Mouse (Mus musculus): ENCODE measurements around the gene Gtf2ird1.
"Not testable (repeated sequence)": the region's sequence is repeated elsewhere in the genome, so short reads cannot be mapped to it uniquely, and the experiment has no call there.

Gene Gtf2ird1

DNA sequence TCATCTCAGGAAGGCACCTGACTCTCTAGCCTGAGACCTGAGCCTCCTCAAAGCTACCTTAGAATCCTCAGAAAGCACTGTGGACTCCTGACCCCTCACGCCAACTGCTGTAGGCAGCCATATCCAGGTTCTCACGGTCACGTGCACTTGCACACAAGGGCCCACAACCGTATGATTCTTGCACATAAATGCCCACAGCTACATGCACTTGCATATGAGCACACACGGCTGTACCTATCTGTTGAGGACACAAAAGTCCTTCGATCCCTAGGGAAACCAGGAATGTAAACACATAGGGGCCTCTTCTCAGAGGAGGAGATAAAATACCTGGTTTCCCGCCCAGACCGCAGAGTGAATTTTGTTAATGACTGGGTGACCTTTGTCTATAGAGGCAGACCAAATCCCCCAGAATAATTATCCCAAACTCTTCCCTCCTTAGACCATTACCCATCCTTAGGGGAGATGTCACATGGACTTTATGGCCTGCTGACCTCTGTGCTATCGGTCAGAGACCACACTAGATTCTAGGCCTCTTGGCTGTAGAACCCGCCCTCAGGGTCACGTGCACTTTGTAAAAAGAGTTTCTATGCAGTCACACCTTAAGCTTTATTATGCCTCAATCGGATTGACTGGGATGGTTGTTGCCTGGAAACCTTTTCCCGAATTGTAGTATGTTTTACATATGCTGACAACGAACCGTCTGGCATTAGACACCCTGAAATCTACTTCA, 58.9 kb downstream of the Gtf2ird1 start:
- DNase-seq = no peak

DNA sequence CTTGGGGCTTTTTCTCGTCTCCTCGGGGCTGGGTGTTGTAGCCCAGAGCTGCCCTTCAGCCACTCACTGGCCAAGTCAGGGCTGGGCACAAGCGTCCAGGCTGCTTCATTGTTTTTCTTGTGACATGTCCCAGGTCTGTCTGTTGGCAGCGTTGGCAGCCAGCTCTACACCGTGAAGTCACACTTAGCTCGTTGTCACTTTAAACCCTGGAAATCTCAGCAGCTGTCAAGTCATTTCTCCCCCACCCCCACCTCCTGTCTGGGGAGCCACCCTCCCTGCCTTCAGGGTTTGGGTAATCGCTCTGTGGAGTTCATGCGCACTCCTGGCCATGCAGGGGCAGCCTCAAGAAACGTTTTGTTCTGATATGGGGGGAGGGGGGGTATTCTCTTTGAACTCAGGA, 60.0 kb downstream of the Gtf2ird1 start:
- no peak for DNase-seq

DNA sequence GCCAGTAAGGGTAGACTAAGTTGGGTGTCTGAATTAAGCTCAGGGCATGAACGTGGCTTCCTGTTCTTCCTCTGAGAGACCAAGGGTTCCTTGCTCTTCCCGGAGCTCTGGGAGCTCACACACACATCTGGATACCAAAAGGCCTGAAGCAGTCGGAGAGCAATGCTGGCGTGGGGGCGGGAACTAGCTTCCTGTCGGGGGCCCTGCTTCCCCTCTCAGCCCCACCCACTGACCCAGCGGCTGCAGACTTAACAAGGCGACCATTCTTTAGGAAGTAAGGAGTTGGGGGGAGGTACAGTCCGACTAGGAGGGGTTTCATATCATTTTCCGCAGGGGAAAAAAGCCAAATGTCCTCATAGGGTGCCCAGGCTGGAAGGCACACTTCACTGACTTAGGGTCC, 61.9 kb downstream of the Gtf2ird1 start:
- DNase-seq = peak in 1 of 2 experiments; percentile 62

DNA sequence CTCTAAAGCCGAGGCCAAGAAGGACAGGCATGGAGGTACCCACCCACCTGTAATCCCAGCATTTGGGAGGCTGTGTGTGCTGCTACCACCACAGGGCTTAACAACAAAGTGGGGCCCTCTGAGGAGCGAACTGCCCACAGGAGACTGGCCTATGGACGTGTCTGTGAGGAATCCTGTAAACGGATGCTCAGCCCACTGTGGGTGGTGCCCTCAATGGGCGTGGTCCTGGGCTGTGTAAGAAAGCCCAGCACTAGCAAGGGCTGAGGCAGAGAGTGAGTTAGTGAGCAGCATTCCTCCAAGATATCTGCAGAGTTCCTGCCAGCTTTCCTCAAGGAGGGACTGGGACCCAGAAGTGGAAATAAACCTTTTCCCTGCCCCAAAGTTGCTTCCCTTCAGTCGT, 62.9 kb downstream of the Gtf2ird1 start:
- DNase-seq = no peak

DNA sequence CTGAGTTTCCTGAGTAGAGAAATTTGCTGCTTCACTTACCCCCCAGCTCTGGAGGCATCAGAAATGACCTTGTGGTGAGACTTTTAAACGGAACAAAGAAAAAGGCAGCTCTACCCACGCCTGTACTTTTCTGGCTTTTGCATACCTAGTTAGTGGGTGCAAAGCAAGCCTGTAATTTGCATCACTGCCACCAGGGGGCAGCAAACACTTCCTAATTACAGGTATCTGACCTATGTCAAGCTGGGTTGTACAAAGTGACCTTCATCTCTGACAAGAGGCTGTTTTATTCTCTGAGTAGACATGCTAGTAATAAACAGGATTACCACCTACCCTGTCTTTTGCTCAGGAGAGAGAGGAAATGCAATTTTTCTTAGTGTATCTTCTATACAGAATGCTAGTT, 71.4 kb downstream of the Gtf2ird1 start:
- DNase-seq = peak; percentile 49 to 67

DNA sequence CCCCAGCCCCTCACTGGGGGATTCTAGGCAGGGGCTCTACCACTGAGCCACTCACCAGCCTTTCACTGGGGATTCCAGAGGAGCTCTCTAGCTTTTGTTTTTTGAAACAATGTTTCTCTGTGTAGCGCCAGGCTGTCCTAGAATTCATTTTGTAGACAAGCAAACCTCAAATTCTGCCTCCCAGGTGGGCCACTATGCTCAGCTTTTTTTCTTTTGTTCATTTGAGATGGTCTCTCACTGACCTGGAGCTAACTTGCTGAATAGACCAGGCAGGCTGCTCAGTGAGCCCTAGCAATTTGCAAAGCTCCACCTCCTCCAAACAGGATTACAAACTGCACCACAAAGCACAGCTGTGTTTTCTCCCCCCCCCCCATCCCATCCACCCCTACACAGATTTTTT, 81.3 kb downstream of the Gtf2ird1 start:
- DNase-seq = no peak

DNA sequence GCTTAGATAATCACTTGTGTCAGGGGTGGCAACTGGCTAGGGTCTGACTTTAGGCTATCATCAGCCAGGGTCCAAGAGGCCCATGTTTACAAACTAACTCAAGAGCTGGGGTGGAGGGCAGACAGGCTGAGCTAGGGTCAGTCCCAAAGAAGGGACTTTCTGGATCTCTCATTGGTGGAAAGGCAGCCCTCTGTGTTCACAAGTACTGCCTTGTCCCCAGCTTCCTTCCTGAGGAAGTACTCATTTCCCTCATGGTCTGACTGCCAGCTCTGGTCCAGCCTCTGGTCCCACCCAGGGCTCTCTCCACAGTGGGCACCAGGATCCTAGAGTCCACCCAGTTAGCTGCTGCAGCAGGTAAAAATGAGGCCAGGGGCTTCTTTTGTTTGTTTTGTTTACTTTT, 82.0 kb downstream of the Gtf2ird1 start:
- no peak for DNase-seq

DNA sequence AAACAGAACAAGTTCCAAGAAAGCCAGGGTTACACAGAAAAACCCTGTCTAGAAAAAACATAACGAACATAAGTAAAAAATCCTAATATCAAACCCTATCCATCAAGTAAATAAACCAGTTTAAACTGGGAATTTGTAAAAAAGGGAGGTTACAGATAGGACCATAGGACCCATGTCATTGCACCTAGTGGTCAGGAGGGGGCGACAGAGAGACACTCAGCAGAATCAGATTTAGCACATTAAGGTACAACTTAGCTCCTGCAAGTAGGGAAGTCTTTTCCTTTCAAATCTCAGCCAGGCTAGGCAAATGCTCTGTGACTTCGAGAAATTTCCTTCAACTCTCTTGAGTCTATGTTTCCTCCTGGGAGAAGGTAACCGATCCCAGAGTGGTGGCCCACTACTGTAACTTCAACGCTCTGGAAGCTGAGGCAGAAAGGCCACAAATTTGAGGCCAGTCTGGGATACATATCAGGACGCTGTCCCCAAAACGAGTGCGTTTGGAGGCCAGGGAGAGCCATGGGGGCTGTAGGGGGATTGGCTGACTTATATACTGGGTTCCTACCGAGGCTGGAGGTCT, 82.5 kb downstream of the Gtf2ird1 start:
- DNase-seq = no peak

DNA sequence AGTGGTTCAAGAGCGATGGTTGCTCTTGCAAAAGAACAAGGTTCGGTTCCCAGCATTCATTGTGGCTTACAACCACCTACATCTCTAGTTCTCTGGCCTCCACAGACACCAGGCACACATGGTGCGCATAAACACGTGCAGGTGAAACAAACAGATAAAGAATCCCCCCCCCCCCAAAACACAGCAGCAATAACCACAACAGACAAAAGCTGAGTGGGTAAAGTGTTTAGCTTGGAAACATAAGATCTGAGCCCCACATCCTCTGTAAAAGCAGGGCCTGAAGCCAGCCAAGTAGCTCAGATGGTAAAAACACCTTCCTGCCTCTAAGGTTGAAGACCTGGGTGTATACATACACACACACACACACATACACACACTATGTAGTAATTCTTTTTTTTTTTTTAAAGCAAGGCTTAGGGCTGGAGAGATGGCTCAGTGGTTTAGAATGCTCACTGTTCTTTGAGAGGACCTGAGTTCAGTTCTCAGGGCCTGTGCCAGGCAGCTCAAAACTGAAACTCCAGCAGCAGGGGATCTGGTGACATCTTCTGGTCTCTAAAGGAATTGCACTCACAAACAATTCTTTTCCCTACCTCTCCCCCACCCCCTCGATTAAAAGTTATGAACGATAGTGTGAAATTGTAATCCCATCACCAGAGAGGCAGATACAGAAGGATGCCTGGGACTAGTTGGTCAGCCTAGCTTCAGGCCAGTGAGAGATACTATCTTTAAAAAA, 83.4 kb downstream of the Gtf2ird1 start:
- peak in 1 of 2 experiments; percentile 67 for DNase-seq

DNA sequence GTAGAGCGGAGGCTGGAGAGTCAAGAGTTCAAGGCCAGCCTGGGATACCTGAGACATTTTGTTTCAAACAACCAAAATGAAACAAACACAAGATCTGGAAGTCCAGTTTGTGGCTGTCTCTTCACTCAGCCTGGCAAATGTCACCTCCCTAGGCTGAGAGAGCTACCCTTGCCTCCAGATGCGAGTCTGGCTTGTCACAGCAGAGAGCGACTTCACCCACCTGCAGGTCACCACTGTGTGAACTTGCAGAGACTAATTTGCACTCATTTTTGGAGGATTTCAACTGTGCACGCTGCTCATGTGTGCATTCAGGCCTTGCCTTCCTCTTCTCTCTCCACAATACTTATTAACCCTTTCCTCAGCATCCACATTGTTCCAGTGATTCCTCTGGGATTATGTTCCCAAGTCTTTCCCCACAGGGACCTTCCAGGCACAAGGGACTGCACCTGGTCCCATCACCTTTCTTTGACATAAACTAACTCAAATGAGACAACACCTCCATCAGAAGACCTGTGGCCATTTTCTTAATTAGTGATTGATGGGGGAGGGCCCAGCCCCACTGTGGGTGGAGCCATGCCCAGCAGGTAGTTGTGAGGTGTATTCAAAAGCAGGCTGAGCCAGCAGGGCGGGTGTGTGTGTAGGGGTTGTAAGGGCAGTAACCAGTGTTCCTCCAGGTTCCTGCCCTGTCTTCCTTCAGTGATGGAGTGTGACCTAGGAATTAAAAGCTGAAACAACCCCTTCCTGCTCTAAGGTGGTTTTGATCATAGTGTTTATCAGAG, 84.8 kb downstream of the Gtf2ird1 start:
- peak in 1 of 2 experiments; percentile 61 for DNase-seq

DNA sequence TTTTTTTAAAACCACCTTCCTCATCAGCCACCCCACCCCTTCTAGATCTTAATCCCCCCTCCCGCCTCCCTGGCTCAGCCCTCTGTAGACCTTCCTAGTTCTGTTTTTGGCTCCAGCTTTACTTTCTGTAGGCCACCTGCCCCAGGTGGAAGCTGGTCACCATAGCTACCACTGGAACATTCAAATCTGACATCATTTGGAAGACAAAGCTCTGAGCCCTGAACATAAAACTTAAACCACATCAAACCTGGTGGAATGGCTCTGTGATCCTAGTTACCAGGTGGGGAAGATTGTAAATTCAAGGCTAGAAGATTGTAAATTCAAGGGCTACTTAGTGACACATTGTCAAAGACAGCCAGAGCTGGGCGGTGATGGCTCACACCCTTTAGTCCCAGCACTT, 85.7 kb downstream of the Gtf2ird1 start:
- peak in 1 of 2 experiments; percentile 41 for DNase-seq

DNA sequence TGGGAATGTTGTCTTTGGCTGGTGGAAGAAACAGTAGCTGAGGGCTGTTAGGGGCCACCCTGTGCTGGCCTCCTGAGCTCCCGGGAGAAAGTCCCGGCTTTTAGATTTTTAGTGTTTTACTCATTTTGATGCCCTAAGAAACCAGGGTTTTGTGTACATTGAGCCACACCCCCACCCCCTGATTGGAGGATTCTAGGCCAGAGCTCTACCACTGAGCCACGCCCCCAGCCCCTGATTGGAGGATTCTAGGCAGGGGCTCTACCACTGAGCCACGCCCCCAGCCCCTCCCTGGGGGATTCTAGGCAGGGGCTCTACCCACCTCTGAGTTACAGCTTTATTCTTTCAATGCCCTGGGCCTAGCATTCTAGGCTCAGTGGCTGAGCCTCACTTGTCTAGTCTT, 97.4 kb downstream of the Gtf2ird1 start:
- no peak for DNase-seq

DNA sequence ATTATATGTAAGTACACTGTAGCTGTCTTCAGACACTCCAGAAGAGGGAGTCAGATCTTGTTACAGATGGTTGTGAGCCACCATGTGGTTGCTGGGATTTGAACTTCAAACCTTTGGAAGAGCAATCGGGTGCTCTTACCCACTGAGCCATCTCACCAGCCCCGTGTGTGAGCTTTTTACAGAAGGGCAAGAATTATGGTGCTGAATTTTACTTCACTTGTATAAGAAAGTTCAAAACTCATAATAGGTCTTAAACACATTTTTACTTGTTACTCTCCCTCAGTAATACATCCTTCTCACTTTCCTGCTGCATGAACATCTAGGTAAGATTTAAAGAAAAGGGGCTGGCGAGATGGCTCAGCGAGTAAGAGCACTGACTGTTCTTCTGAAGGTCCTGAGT, 101.1 kb downstream of the Gtf2ird1 start:
- not testable (repeated sequence) for DNase-seq

DNA sequence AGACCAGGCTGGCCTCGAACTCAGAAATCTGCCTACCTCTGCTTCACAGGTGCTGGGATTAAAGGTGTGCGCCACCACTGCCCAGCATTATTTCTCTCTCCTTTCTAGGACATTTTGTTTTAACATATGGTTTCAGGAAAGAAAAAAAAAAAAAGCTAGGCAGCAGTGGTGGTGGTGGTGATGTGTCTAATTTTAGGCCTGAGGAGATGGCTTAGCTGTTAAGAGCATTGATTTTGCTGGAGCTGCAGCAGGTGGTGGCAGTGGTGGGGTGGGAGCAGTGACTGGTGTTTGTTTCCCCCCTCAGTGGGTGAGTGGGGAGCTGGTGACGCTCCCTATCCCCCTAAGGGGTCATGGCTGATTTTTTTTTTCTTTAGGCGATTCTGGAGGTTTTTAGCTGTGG, 103.4 kb downstream of the Gtf2ird1 start:
- no peak for DNase-seq

DNA sequence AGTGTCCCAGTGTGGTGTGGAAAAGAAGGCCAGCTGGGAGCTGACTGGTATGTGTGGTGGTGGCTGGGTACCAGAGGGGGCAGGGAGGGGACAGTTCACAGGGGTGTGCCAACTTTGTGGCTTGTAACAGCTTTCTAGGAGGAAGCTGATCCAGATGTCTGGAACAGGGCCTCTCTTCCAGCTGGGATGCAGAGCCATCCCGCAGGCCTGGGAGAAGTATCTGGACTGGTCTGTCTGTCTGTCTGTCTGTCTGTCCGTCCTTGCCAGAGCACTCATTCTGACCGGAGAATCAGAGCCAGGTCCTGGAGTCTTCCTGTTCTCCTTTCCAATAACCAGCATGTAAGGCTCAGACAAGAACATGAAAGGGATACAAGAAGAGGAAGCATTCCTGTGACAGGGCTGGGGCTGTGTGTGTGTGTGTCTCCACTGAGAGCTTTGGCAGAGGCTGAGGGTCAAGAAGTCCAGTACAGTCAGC, 104.0 kb downstream of the Gtf2ird1 start:
- DNase-seq = no peak

DNA sequence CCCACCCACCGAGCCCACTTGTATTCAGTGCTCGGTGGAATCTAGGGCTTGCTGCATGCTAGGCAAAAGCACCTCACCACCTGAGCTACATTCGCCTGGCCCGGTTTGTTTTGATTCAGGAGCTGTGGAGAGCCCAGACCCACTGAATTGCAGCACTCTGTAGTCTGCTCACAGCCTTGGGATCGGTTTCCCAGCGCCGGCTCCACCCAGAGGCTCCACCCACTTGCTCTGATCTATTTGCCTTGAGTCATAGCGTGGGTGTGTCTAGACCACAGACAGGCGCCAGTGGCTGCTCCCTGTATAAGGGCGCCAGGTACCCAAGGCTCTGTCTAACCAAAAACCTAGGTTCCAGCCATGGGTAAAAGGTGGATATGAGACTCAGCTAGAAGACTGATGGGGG, 105.9 kb downstream of the Gtf2ird1 start:
- DNase-seq = peak; percentile 49 to 72

DNA sequence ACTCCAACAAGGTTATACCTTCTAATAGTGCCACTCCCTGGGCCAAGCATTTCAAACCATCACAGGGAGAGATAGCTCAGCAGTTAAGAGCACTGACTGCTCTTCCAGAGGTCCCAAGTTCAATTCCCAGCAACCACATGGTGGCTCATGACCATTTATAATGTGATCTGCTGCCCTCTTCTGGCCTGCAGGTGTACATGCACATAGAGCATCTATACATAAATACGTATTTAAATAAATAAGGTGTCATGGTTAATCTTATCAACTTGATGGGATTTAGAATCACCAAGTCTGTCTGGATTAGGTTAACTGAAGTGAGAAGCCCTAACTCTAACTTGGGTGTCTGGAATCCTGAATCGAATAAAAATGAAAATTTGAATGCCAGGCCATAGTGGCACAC, 109.5 kb downstream of the Gtf2ird1 start:
- DNase-seq = no peak

DNA sequence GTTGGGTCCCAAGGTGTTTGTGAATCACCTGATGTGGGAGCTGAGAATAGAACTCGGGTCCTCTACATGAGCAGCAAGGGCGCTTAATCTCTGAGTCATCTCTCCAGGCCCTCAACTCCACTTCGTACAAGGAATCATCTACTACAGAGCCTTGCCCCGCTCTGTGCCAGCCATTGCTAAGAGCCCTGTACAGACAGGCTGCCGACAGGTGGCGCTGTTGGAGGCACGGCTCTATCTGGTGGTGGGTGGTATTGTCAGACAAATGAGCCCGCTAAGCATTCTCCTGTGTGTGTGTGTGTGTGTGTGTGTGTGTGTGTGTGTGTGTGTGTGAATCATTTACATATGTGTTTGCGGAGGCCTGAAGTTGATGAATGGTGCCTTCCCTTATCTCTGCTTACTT, 111.1 kb downstream of the Gtf2ird1 start:
- no peak for DNase-seq

DNA sequence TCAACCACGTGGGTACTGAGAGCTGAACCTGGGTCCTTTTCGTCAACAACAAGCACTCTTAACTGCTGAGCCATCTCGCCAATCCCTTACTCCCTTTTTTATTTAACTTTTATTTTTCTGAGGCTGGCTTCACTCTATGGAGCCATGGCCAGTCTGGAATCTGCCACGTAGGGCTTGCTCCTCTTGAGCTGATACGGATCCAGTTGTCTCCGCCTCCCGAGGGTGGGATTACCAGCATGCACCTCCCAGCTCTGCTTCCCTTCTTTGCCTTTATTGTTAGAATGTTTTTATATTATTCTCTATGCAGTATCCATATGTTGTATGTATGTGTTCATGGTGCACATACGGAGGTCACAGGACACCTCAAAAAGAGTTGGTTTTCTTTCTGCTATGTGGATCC, 112.4 kb downstream of the Gtf2ird1 start:
- DNase-seq = no peak

DNA sequence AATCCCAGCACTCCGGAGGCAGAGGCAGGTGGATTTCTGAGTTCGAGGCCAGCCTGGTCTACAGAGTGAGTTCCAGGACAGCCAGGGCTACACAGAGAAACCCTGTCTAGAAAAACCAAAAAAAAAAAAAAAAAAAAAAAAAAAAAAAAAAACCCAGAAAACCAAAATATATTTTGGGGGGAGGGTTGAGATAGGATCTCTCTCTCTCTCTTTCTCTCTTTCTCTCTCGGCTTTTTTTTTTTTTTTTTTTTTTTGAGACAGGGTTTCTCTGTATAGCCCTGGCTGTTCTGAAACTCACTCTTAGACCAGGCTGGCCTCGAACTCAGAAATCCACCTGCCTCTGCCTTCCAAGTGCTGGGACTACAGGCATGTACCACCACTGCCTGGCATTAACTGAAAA, 113.0 kb downstream of the Gtf2ird1 start:
- not testable (repeated sequence) for DNase-seq

DNA sequence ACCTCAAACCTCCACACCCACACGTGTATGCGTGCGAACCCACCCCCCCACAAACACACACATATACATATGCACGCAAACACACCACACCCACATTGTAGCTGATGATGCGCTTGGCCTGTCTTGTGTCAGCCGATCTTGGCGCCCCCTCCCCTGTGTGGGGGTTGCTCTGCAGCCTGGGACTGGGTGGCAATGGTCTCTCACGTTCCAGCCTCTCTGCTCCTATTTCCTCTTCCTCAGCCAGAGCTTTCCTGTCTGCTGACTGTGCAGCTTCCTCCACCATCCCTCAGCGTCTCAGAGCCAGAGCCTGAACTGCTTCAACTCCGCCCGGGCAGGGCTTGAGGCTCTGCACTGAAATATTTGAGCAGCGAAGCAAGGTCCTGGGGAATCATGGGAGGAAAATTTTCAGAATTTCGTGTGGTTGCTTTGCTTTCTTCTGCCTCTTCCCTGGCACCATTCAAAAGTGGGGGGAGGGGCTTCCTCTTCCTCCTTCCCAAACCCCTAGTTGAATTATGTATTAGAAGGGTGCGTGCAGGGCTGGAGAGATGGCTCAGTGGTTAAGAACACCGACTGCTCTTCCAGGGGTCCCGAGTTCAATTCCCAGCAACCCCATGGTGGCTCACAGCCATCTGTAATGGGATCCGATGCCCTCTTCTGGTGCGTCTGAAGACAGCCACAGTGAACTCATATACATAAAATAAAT, 113.9 kb downstream of the Gtf2ird1 start:
- peak in 1 of 2 experiments; percentile 31 for DNase-seq

DNA sequence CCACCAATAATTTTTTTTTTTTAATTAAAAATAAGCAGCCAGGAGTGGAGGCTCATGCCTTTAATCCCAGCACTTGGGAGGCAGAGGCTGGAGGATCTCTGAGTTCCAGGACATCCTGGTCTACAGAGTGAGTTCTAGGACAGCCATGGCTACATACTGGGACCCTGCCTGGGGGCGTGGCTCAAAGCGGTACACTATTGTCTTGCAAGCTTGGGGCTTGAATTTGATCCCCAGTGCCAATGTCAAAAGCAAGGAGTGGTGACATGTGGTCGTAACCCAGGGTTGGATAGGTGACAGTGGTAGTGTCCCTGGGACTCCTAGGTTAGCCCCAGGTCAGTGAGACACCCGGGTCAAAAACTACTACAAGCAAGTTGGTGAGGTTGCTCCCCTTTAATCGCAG, 114.8 kb downstream of the Gtf2ird1 start:
- DNase-seq = no peak

DNA sequence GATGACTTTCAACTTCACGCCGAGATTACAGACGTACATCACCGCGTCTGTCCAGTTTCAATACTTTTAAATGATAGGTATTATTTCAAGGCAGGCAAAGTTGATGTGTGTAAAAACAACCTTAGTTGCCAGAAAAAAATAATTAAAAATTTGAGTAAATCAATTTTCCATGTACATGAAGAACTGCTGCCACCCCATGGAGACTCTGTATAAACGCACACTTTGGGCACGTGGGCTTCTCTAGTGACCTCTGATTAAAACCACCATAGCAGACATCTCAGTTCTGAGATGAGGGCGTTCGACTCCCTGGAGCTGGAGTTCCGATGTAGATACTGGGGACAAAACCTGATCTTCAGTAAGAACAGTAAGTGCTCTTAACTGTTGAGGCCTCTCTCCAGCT, 115.2 kb downstream of the Gtf2ird1 start:
- no peak for DNase-seq
